Mouse (Mus musculus): ENCODE results near the gene Sorcs2.
"Not testable (repeated sequence)": the region's sequence is repeated elsewhere in the genome, so short reads cannot be mapped to it uniquely, and the experiment has no call there.

The Sorcs2 gene

GRCm38 (mm10) chr5:36304299-36304980, 93.5 kb downstream of the Sorcs2 start:
- DNase-seq (ENCODE audit: low spot score in 2 of 2): no peak

DNA sequence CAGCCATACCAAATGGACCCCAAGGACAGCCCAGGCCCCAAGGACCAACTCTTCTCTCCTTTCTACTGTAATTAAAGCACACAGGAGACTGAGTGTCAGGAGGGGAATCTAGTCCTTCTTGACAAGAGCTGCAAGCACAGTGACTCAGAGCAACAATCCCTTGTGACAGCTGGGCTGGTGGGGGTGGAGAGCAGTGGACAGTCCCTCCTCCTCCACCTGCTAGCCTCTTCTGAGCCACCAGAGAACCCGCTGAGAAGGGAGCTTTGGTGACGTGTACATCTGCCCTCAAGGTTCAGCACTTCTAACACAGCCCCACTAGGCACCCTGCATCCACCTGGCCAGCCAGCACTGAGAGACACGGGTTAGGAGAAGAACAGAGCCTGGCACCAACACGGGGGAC, 96.8 kb downstream of the Sorcs2 start:
- no peak for DNase-seq (ENCODE audit: low spot score in 2 of 2)

- DNase-seq (ENCODE audit: low spot score in 2 of 2): no peak
Observed at GRCm38 (mm10) chr5:36298049-36298448, 99.9 kb downstream of the Sorcs2 start.

DNA sequence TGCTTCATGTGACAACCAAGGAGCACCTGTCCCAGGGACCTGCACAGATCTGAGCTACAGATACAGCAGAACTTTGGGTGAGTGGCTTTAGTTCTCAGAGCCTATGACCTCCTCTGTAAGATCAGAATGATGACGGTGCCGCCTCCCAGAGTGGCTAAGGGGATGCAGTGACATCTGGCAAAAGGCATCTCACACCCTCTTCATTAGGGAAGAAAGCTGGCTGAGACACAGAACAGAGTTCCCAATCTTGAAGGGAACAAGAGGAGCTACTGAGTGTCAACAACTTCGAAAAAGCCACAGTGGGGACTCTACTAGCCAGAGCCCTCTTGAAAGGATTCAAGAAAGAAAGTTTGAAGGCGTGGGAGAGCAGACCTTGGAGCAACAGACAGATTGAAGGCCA, 100.7 kb downstream of the Sorcs2 start:
- no peak for DNase-seq (ENCODE audit: low spot score in 2 of 2)

DNA sequence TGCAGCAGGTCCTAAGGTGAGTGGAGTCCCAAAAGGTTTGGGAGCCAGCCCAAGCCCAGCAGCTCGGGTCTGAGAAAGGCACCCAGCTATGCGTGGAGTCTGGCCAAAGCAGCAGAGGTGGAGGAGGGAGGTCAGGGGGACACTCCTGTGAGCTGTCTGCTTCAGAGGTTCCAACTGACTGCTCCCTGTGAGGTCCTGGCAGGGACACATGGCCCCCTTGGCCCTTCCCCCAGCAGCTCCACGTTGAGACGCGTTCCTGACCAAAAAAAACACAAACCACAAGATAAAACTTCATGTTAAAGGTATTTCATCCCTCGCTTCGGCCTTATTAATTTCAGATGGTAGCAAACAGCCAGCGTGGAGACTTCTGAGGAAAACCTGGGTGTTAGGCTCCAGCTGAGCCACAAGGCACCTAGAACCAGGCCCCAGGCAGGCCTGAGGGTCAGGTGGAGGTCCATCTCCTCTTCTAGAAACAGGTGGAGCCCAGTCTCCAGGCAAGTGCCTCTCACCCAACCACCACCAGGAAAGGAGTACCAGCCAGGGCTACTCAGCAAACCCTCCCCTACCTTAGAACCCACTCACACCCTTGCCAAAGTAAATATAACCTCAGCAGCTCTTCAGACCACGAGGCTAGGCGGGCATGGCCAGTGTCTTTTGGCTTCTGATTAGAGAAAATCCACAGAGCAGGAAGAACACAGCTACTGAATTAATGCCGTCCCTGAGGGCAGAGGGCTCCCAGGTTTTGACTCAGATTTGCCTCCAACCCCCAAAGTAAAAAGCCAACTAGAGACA, 104.6 kb downstream of the Sorcs2 start:
- DNase-seq (ENCODE audit: low spot score in 2 of 2): no peak

- no peak for DNase-seq (ENCODE audit: low spot score in 2 of 2)
Observed at GRCm38 (mm10) chr5:36292321-36292720, 105.6 kb downstream of the Sorcs2 start.

- DNase-seq (ENCODE audit: low spot score in 2 of 2): peak; percentile 15 to 52
Observed at GRCm38 (mm10) chr5:36291191-36291590, 106.7 kb downstream of the Sorcs2 start.

- no peak for DNase-seq (ENCODE audit: low spot score in 2 of 2)
Observed at GRCm38 (mm10) chr5:36285405-36285804, 112.5 kb downstream of the Sorcs2 start.

GRCm38 (mm10) chr5:36279896-36280295, 118.0 kb downstream of the Sorcs2 start:
- no peak for DNase-seq (ENCODE audit: low spot score in 2 of 2)

DNA sequence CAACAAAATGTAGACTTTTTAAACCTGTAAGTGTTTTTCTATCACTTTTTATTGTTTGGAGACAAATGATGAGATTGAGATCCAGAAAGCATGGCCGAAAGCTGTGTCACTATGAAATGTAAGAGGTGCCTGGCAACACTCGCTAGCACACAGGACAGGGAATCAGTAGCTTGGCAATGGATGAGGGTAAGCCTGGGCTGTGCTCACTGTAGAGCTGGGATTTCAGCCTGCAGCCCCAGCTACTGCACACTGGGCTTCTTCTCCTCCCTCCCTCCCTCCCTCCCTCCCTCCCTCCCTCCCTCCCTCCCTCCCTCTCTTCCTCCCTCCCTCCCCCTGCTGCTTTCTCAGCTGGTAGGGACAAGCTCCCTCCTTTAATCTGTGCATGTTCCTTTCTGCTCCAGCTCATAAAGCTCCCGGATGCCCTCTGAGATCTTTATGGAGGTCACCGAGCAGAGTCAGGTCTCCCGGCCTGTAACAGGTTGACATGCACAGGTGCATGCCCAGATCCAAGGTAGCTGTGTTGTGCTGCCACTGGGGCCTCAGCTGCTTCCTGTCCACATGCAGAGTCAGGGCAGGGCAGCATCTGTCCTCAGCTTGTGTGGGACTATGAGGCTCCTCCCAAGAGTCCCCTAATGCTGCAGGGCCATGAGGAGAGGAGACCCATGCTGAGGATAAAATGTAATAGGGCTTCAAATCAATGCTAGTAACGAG, 123.1 kb downstream of the Sorcs2 start:
- no peak for DNase-seq (ENCODE audit: low spot score in 2 of 2)

DNA sequence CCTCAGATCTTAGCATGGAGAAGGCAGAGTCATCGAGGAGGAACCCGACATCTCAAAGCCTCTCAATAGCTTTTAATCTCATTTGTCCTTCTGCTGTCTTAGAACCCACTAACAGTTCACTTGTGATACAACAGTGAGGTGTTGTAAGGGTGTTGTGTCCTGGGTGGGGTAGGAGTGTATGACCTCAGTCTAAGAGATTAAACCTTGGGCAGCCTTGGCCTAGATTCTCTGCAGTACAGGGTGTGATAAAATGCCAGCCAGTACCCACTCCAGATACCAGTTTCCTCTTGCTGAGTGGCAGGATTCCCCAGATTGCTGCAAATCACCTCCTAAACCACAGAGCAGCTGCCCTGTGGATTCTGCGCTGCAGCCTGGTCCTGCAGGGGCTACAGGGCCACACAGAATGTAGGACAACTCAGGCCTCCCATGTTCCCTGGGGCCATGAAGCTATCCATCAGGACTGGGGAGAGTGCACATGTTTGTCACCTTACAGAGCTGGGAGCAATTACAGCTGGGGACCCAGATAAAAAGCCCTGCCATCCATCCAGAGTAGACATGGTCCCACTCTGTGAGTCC, 130.7 kb downstream of the Sorcs2 start:
- no peak for DNase-seq (ENCODE audit: low spot score in 2 of 2)

DNA sequence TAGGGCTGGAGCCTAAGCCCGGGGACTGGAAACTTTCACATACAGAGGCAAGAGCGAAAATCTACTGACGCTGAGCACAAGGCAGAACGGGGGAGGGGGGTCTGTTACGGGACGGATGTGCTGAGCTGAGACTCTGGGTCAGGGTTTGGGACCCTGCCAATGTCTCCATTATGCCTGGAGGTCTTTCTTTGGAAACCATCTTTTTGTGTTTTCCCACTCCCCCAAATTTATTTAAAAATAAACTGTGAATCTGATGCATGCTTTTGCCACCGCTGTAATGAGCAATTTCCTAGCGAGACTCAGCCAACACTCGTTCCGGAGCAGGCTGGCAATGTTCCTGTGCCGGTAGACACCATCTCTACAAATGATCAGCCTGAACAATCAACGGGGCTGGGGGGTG, 137.1 kb downstream of the Sorcs2 start:
- DNase-seq (ENCODE audit: low spot score in 2 of 2): no peak

GRCm38 (mm10) chr5:36259691-36260124, 138.2 kb downstream of the Sorcs2 start:
- no peak for DNase-seq (ENCODE audit: low spot score in 2 of 2)

GRCm38 (mm10) chr5:36258387-36259181, 139.4 kb downstream of the Sorcs2 start:
- DNase-seq (ENCODE audit: low spot score in 2 of 2): no peak

- no peak for DNase-seq (ENCODE audit: low spot score in 2 of 2)
Observed at GRCm38 (mm10) chr5:36257008-36257407, 140.9 kb downstream of the Sorcs2 start.

- no peak for DNase-seq (ENCODE audit: low spot score in 2 of 2)
Observed at GRCm38 (mm10) chr5:36254642-36255516, 143.1 kb downstream of the Sorcs2 start.

- DNase-seq (ENCODE audit: low spot score in 2 of 2): no peak
Observed at GRCm38 (mm10) chr5:36252746-36253504, 145.0 kb downstream of the Sorcs2 start.

DNA sequence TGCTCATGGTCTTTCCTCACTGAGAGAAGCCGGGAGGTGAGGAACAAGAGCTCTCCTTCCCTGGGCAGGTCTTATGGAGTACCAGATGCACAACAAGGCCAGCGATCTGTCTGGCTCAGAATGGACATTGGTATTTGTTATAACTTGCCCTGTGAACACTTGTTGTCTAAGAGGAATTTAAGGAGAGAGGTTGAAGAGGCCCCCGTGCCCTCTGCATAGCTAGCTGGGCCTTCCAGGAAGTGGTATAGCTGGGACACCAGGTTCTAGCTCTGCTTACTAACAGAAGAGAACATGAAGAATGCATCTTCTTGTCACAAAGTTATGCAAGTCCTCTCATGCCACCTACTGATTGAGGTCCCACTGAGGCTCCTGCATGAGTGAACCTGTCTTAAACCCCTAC, 149.9 kb downstream of the Sorcs2 start:
- no peak for DNase-seq (ENCODE audit: low spot score in 2 of 2)

DNA sequence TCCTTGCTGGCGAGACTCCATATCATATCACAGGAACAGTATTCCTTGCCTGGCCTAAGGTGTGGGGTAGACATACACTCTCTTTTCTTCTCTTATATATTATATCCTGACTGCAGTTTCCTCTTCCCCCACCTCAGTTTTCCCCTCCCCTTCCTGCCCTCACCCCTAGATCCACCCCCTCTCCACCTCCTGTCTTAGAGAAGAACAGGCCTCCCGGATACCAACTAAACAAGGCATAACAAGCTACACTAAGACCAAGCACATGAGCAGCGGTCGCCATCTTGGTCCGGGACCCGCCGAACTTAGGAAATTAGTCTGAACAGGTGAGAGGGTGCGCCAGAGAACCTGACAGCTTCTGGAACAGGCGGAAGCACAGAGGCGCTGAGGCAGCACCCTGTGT, 160.4 kb downstream of the Sorcs2 start:
- DNase-seq (ENCODE audit: low spot score in 2 of 2): not testable (repeated sequence)
